Mouse (Mus musculus): ENCODE data around the gene Kxd1. TPM values are rescaled to one million over a fixed set of nuclear protein-coding genes. Genes with fewer than 3 reads are reported as not detected.

The Kxd1 gene
- polyA plus RNA-seq, 1 experiment from 2014 or later: 59.0 TPM

GRCm38 (mm10) chr8:70461765-70462515 lies 65.8 kb downstream of the Kxd1 start:
- peak; percentile 10; the same call in 1 of the 2 replicates for ATAC-seq (ENCODE audit: insufficient read depth)
- no peaks in the 10 kb centered on the region for H3K4me1 ChIP-seq (ENCODE audit: insufficient read depth)
- WGBS: 85% methylated on average over 16 of the region's 16 CpGs

GRCm38 (mm10) chr8:70460606-70461005 lies 67.2 kb downstream of the Kxd1 start:
- Histone ChIP-seq H3K27ac (ENCODE audit: low read depth) (no peak overlapping the region), H3K36me3 (ENCODE audit: insufficient read depth) (no peaks in the 10 kb centered on the region), H3K4me3 (ENCODE audit: low read depth, low read length) (no peak overlapping the region), H3K4me2 (no peak overlapping the region), H3K4me1 (ENCODE audit: insufficient read depth) (no peaks in the 10 kb centered on the region), H3K9ac (no peak overlapping the region), H3K27me3 (ENCODE audit: insufficient read depth, low read length) (no peaks in the 10 kb centered on the region), H3K9me3 (ENCODE audit: low read depth, low read length) (no peaks in the 10 kb centered on the region)
- 69% methylated on average over 9 of the region's 9 CpGs for WGBS
- no peak for DNase-seq
- no peak for TF ChIP-seq CTCF (IDR thresholded peaks at IDR 0.05; ENCODE audit: low read depth)
- ATAC-seq (ENCODE audit: insufficient read depth): no peak

More at GRCm38 (mm10) chr8:70461765-70462515, 65.8 kb downstream of the Kxd1 start:
- no peak overlapping the region for H3K4me3 ChIP-seq (ENCODE audit: low read depth, low read length)
- no peak overlapping the region for H3K4me2 ChIP-seq
- H3K27me3 ChIP-seq (ENCODE audit: insufficient read depth, low read length): no peaks in the 10 kb centered on the region
- no peaks in the 10 kb centered on the region for H3K36me3 ChIP-seq (ENCODE audit: insufficient read depth)
- H3K9me3 ChIP-seq (ENCODE audit: low read depth, low read length): no peaks in the 10 kb centered on the region
- DNase-seq: no peak
- no peak overlapping the region for H3K27ac ChIP-seq (ENCODE audit: low read depth)
- no peak for TF ChIP-seq CTCF (IDR thresholded peaks at IDR 0.05; ENCODE audit: low read depth)
- H3K9ac ChIP-seq: no peak overlapping the region

GRCm38 (mm10) chr8:70460199-70460598 lies 67.6 kb downstream of the Kxd1 start:
- Histone ChIP-seq H3K27me3 (ENCODE audit: insufficient read depth, low read length) (no peaks in the 10 kb centered on the region), H3K36me3 (ENCODE audit: insufficient read depth) (no peaks in the 10 kb centered on the region), H3K9ac (no peak overlapping the region), H3K4me3 (ENCODE audit: low read depth, low read length) (no peak overlapping the region), H3K27ac (ENCODE audit: low read depth) (no peak overlapping the region), H3K9me3 (ENCODE audit: low read depth, low read length) (no peaks in the 10 kb centered on the region), H3K4me2 (no peak overlapping the region), H3K4me1 (ENCODE audit: insufficient read depth) (no peaks in the 10 kb centered on the region)
- 82% methylated on average over 5 of the region's 5 CpGs for WGBS
- ATAC-seq (ENCODE audit: insufficient read depth) (no peak), DNase-seq (no peak)
- TF ChIP-seq CTCF (IDR thresholded peaks at IDR 0.05; ENCODE audit: low read depth): no peak

DNA sequence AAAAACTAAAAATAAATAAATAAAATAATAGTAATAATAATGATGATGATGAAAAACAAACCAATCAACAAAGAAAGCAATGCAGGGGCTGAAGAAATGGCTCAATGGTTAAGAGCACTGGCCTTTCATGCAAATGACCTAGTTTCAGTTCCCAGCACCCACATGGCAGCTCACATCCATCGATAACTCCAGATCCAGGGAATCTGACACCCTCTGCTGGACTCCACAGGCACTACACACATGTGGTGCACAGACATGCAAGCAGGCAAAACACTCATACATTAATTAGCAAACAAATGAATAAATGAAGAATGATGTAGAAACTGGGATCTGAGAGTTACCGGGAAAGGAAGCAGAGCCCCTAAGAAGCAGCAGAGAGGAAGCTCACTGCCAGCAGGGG lies 68.1 kb downstream of the Kxd1 start:
- WGBS: 97% methylated on average over 2 of the region's 2 CpGs

DNA sequence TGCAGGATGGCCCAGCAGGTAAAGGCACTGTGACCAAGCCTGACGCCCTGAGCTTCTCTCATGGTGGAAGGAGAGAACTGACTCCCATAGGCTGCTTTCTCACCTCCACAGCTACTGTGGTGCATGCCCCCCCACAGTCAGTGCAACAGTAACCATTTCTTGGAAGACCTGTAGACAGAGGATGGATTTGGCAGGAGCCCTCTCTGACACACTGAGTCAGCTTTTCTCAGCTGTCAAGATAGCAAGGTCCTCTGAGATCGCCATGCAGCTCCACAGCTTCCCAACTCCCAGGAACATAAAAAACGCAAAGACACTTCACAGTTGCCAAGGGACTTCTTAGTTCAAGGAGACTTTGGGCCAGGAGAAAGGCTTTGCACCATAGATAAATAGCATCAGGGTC lies 69.3 kb downstream of the Kxd1 start:
- Histone ChIP-seq H3K27ac (ENCODE audit: low read depth) (no peak overlapping the region), H3K4me1 (ENCODE audit: insufficient read depth) (no peaks in the 10 kb centered on the region), H3K9me3 (ENCODE audit: low read depth, low read length) (no peaks in the 10 kb centered on the region), H3K9ac (no peak overlapping the region), H3K36me3 (ENCODE audit: insufficient read depth) (no peaks in the 10 kb centered on the region), H3K4me3 (ENCODE audit: low read depth, low read length) (no peak overlapping the region), H3K4me2 (no peak overlapping the region), H3K27me3 (ENCODE audit: insufficient read depth, low read length) (no peaks in the 10 kb centered on the region)
- TF ChIP-seq CTCF (IDR thresholded peaks at IDR 0.05; ENCODE audit: low read depth): no peak
- DNase-seq (no peak), ATAC-seq (ENCODE audit: insufficient read depth) (no peak)
- WGBS: 73% methylated on average over 3 of the region's 3 CpGs

More for the DNA sequence above, 68.1 kb downstream of the Kxd1 start:
- Histone ChIP-seq H3K27me3 (ENCODE audit: insufficient read depth, low read length) (no peaks in the 10 kb centered on the region), H3K4me1 (ENCODE audit: insufficient read depth) (no peaks in the 10 kb centered on the region), H3K9ac (no peak overlapping the region), H3K36me3 (ENCODE audit: insufficient read depth) (no peaks in the 10 kb centered on the region), H3K4me2 (no peak overlapping the region), H3K4me3 (ENCODE audit: low read depth, low read length) (no peak overlapping the region), H3K9me3 (ENCODE audit: low read depth, low read length) (no peaks in the 10 kb centered on the region), H3K27ac (ENCODE audit: low read depth) (no peak overlapping the region)
- DNase-seq: no peak
- TF ChIP-seq CTCF (IDR thresholded peaks at IDR 0.05; ENCODE audit: low read depth): peak; percentile 31; the same call in 1 of the 2 replicates
- no peak for ATAC-seq (ENCODE audit: insufficient read depth)

Other genes starting within 250 kb of the Kxd1 start
- gene Homer3, start 245.1 kb downstream of the Kxd1 start, polyA plus RNA-seq (2014; fragmentation: Nextera tagmentation; extraction: Ambion mirVana): 66.4 and 77.9 TPM in 2 replicates
- gene Ddx49, start 225.5 kb downstream of the Kxd1 start, polyA plus RNA-seq (2014; fragmentation: Nextera tagmentation; extraction: Ambion mirVana): 46.1 and 47.9 TPM in 2 replicates
- 286 and 303 TPM in 2 replicates for gene Cope, start 225.4 kb downstream of the Kxd1 start, polyA plus RNA-seq (2014; fragmentation: Nextera tagmentation; extraction: Ambion mirVana)
- 2.7 and 3.6 TPM in 2 replicates for gene Cers1, start 212.2 kb downstream of the Kxd1 start, polyA plus RNA-seq (2014; fragmentation: Nextera tagmentation; extraction: Ambion mirVana)
- gene Gdf1, start 198.1 kb downstream of the Kxd1 start, polyA plus RNA-seq (2014; fragmentation: Nextera tagmentation; extraction: Ambion mirVana): 2.4 and 4.2 TPM in 2 replicates
- gene Upf1, start 174.7 kb downstream of the Kxd1 start, polyA plus RNA-seq (2014; fragmentation: Nextera tagmentation; extraction: Ambion mirVana): 23.3 and 27.2 TPM in 2 replicates
- 0.43 and 0.53 TPM in 2 replicates for gene Comp, start 154.4 kb downstream of the Kxd1 start, polyA plus RNA-seq (2014; fragmentation: Nextera tagmentation; extraction: Ambion mirVana)
- 15.5 and 21.8 TPM in 2 replicates for gene Crtc1, start 88.4 kb downstream of the Kxd1 start, polyA plus RNA-seq (2014; fragmentation: Nextera tagmentation; extraction: Ambion mirVana)
- gene Klhl26, start 51.0 kb downstream of the Kxd1 start, polyA plus RNA-seq (2014; fragmentation: Nextera tagmentation; extraction: Ambion mirVana): 21.8 and 24.4 TPM in 2 replicates
- gene Tmem59l, start 40.6 kb downstream of the Kxd1 start, polyA plus RNA-seq (2014; fragmentation: Nextera tagmentation; extraction: Ambion mirVana): 6.7 and 8.3 TPM in 2 replicates
- 151 and 165 TPM in 2 replicates for gene Crlf1, start 34.8 kb downstream of the Kxd1 start, polyA plus RNA-seq (2014; fragmentation: Nextera tagmentation; extraction: Ambion mirVana)
- gene Rex1bd, start 21.2 kb downstream of the Kxd1 start, polyA plus RNA-seq (2014; fragmentation: Nextera tagmentation; extraction: Ambion mirVana): 113 and 126 TPM in 2 replicates
- 964 and 1,036 TPM in 2 replicates for gene Uba52, start 17.2 kb downstream of the Kxd1 start, polyA plus RNA-seq (2014; fragmentation: Nextera tagmentation; extraction: Ambion mirVana)
- gene Fkbp8, start 232 bp downstream of the Kxd1 start, polyA plus RNA-seq (2014; fragmentation: Nextera tagmentation; extraction: Ambion mirVana): 239 and 245 TPM in 2 replicates
- 18.5 and 20.0 TPM in 2 replicates for gene Ell, start 11.5 kb upstream of the Kxd1 start, polyA plus RNA-seq (2014; fragmentation: Nextera tagmentation; extraction: Ambion mirVana)
- gene Isyna1, start 66.4 kb upstream of the Kxd1 start, polyA plus RNA-seq (2014; fragmentation: Nextera tagmentation; extraction: Ambion mirVana): 91.6 and 107 TPM in 2 replicates
- gene Ssbp4, start 80.9 kb upstream of the Kxd1 start, polyA plus RNA-seq (2014; fragmentation: Nextera tagmentation; extraction: Ambion mirVana): 127 and 143 TPM in 2 replicates
- 1.9 TPM in 2 replicates for gene Lrrc25, start 88.2 kb upstream of the Kxd1 start, polyA plus RNA-seq (2014; fragmentation: Nextera tagmentation; extraction: Ambion mirVana)
- gene Gdf15, start 104.5 kb upstream of the Kxd1 start, polyA plus RNA-seq (2014; fragmentation: Nextera tagmentation; extraction: Ambion mirVana): 0.12 and 0.22 TPM in 2 replicates
- gene Pgpep1, start 132.4 kb upstream of the Kxd1 start, polyA plus RNA-seq (2014; fragmentation: Nextera tagmentation; extraction: Ambion mirVana): 46.6 and 48.2 TPM in 2 replicates
- gene Lsm4, start 145.3 kb upstream of the Kxd1 start, polyA plus RNA-seq (2014; fragmentation: Nextera tagmentation; extraction: Ambion mirVana): 305 and 327 TPM in 2 replicates
- 70.1 and 72.9 TPM in 2 replicates for gene Jund, start 171.0 kb upstream of the Kxd1 start, polyA plus RNA-seq (2014; fragmentation: Nextera tagmentation; extraction: Ambion mirVana)
- gene Iqcn, start 175.5 kb upstream of the Kxd1 start, polyA plus RNA-seq (2014; fragmentation: Nextera tagmentation; extraction: Ambion mirVana): 0.04 TPM in 1 of 2 replicates, not detected in the other
- not detected in 2 replicates for gene Gm3336, start 190.6 kb upstream of the Kxd1 start, polyA plus RNA-seq (2014; fragmentation: Nextera tagmentation; extraction: Ambion mirVana)
- gene Pde4c, start 195.8 kb upstream of the Kxd1 start, polyA plus RNA-seq (2014; fragmentation: Nextera tagmentation; extraction: Ambion mirVana): 0.17 and 0.23 TPM in 2 replicates
- 10.5 and 12.0 TPM in 2 replicates for gene Rab3a, start 226.7 kb upstream of the Kxd1 start, polyA plus RNA-seq (2014; fragmentation: Nextera tagmentation; extraction: Ambion mirVana)
- gene Mpv17l2, start 233.0 kb upstream of the Kxd1 start, polyA plus RNA-seq (2014; fragmentation: Nextera tagmentation; extraction: Ambion mirVana): 27.9 and 29.4 TPM in 2 replicates
- 46.5 and 52.4 TPM in 2 replicates for gene Pik3r2, start 248.8 kb upstream of the Kxd1 start, polyA plus RNA-seq (2014; fragmentation: Nextera tagmentation; extraction: Ambion mirVana)